Mouse (Mus musculus) neural tube, embryonic 15.5 days (tissue): Measurements from ENCODE around the gene Spon2. TPM values are rescaled to one million over a fixed set of nuclear protein-coding genes. Genes with fewer than 3 reads are reported as not detected.

Experiments used
- ATAC-seq: fragments of 200-750 bp; cut with Nextera tagmentation; 2 replicates; pipeline ENCODE4 v1.8.0; 2017; ENCODE audit warnings: mild to moderate bottlenecking, moderate TSS enrichment, moderate library complexity; ENCODE audit not compliant: low FRiP score
- H3K27ac ChIP-seq: fragments of 300-500 bp; sonication (generic); replicated peaks from 2 replicates; pipeline ENCODE4 v1.5.1; 2015; ENCODE audit warnings: mild to moderate bottlenecking, inconsistent platforms
- H3K27me3 ChIP-seq: fragments of 300-500 bp; sonication (generic); replicated peaks from 2 replicates; pipeline ENCODE4 v1.6.1; 2015; ENCODE audit warnings: inconsistent platforms
- H3K36me3 ChIP-seq: fragments of 300-500 bp; sonication (generic); 2 replicates; pipeline ENCODE4 v1.6.1; 2015; ENCODE audit warnings: inconsistent platforms
- H3K4me1 ChIP-seq: fragments of 300-500 bp; sonication (generic); 2 replicates; pipeline ENCODE4 v1.6.1; 2015; ENCODE audit warnings: inconsistent platforms
- H3K4me2 ChIP-seq: fragments of 300-500 bp; sonication (generic); 2 replicates; pipeline ENCODE4 v1.6.1; 2015; ENCODE audit warnings: inconsistent platforms, mild to moderate bottlenecking, moderate library complexity
- H3K4me3 ChIP-seq: fragments of 300-500 bp; sonication (generic); replicated peaks from 2 replicates; pipeline ENCODE4 v1.5.1; 2015; ENCODE audit warnings: mild to moderate bottlenecking, inconsistent platforms
- H3K9ac ChIP-seq: fragments of 300-500 bp; sonication (generic); replicated peaks from 2 replicates; pipeline ENCODE4 v1.6.1; 2015; ENCODE audit warnings: mild to moderate bottlenecking, inconsistent platforms
- H3K9me3 ChIP-seq: fragments of 300-500 bp; sonication (generic); replicated peaks from 2 replicates; pipeline ENCODE4 v1.6.1; 2016; ENCODE audit warnings: inconsistent platforms
- WGBS: fragments of 180-500 bp; shearing (Covaris S2); methylation state at CpG from one replicate; pipeline ENCODE4 v1.1.7; 2015; ENCODE audit warnings: mixed read lengths; 5-methylcytosine and 5-hydroxymethylcytosine counted together
- polyA plus RNA-seq: library from polyadenylated mRNA; unstranded; fragments of >200 nt; fragmentation: Nextera tagmentation; extraction: Ambion mirVana; gene quantifications from 2 replicates; pipeline ENCODE4 v1.2.1, GENCODE M21; 2015

Gene Spon2
- polyA plus RNA-seq, 1 experiment from 2014 or later: 2.8 TPM

DNA sequence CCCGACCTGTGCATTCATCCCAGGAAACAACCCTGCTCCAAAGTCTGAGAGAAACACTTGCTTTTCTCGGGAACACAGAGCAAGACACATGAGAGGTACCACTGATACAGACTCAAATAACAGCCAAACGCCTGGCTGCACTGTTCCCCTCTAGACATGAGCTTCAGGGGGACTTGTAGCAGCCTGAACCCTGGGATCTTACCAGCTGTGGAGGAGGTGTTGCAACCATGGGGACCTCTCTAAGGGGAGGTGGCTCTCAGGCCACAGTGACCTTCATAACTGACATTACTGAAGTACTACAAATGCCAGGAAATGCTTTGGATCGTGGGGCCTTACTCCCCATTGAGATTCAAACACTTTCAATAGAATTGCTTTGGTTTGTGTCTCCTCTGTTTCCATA lies 3.5 kb downstream of the Spon2 start:
- Histone ChIP-seq H3K36me3 (no peaks in the 10 kb centered on the region), H3K4me1 (no peaks in the 10 kb centered on the region), H3K4me2 (no peak overlapping the region), H3K4me3 (no peak overlapping the region), H3K27me3 (no peaks in the 10 kb centered on the region), H3K27ac (no peak overlapping the region), H3K9ac (no peak overlapping the region), H3K9me3 (no peaks in the 10 kb centered on the region)
- WGBS: 77% methylated on average over 4 of the region's 4 CpGs
- no peak for ATAC-seq

DNA sequence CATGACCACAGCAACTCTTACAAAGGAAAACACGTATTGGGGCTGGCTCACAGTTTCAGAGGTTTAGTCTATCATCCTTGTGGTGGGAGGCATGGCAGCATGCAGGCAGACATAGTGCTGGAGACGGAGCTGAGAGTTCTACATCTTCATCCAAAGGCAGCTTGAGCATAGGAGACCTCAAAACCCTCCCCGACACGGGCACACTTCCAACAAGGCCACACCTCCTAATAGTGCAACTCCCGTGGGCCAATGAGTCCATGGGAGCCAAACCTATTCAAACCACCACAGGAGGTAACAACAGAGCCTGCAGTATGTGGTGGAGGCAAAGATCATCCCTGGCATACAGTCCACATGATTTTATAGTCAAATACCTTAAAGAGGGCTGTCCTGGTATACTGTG lies 7.0 kb downstream of the Spon2 start:
- 82% methylated on average over 5 of the region's 5 CpGs for WGBS
- no peak overlapping the region for H3K4me2 ChIP-seq
- H3K27ac ChIP-seq: no peak overlapping the region
- no peak overlapping the region for H3K4me3 ChIP-seq
- no peaks in the 10 kb centered on the region for H3K9me3 ChIP-seq
- no peak for ATAC-seq
- no peaks in the 10 kb centered on the region for H3K4me1 ChIP-seq
- H3K27me3 ChIP-seq: no peaks in the 10 kb centered on the region
- no peak overlapping the region for H3K9ac ChIP-seq
- no peaks in the 10 kb centered on the region for H3K36me3 ChIP-seq

DNA sequence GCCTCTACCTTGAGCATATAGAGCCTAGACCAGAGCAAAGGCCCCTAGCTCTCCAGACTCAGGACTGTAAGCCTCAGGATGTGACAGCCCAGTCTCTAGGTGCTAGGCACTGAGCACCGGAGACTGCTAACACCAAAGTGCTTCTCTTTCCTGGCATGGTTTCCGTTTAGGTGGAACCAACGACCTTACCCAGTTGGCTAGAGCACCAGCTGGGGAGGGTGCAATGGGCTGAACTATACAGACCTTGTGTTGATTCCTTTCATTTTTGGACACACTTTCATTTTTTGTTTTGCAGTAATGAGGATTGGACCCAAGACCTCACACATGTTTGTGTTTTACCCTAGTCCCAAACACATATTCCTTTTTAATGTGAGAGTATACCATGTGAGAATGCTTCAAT lies 7.7 kb downstream of the Spon2 start:
- H3K9me3 ChIP-seq: no peaks in the 10 kb centered on the region
- no peak overlapping the region for H3K4me3 ChIP-seq
- H3K27ac ChIP-seq: no peak overlapping the region
- H3K27me3 ChIP-seq: no peaks in the 10 kb centered on the region
- no peaks in the 10 kb centered on the region for H3K4me1 ChIP-seq
- no peak for ATAC-seq
- WGBS: 91% methylated on average over 3 of the region's 3 CpGs
- H3K4me2 ChIP-seq: no peak overlapping the region
- H3K36me3 ChIP-seq: no peaks in the 10 kb centered on the region
- no peak overlapping the region for H3K9ac ChIP-seq

DNA sequence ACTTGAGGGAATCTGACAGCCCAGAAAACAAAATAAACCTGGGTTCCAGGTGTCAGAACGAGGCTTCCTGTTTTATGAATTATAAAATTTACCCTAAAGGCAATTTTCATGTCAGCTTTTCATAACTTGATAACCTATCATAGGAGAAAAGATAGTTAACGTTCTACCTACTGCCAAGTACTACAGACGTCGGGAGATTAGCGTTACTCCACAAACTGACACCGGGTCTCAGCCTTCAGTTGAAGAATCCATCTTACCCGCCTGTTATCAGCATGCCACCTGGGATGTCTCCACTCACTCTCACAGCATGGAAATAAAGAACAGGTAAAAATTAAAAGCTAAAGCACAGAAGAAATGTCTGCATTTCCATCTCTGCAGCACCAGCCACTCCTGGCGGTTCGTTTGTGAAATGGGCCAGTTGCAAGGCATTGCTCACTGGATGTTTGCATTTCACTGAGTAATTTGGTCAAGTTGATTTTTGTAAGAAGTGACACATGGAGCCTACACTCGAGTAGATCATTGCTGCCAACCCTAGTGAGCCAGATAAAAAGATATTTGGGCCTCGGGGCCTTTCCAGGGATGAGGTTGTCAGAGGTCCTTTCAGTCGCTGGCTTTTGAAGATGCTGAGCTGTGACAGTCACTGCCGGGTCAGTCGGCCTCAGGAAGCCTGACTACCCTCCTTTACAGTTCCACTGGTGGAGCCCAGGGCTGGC lies 9.6 kb downstream of the Spon2 start:
- H3K4me3 ChIP-seq: no peak overlapping the region
- no peaks in the 10 kb centered on the region for H3K27me3 ChIP-seq
- no peaks in the 10 kb centered on the region for H3K4me1 ChIP-seq
- 82% methylated on average over 14 of the region's 14 CpGs for WGBS
- no peak overlapping the region for H3K4me2 ChIP-seq
- H3K36me3 ChIP-seq: no peaks in the 10 kb centered on the region
- no peaks in the 10 kb centered on the region for H3K9me3 ChIP-seq
- no peak for ATAC-seq
- H3K27ac ChIP-seq: no peak overlapping the region
- H3K9ac ChIP-seq: no peak overlapping the region

DNA sequence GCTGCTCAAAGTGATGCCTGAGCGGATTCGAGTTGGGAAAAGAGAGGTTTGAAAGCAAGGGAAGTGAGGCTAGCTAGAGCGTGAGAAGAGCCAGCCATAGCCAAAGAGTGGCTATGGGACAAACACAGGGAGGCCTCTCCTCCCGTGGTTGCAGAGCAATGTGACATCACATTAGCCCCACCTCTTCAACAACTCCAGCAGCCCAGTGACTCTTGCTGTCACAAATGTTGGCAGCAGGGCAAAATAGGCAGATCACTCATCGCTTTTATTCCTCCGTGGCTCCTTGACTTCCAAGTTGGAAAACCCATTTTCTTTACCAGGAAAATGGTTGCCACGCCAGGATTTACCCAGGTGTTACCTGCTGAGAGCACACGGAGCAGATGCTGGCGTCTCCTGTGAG lies 11.1 kb downstream of the Spon2 start:
- Histone ChIP-seq H3K4me1 (no peaks in the 10 kb centered on the region), H3K27ac (no peak overlapping the region), H3K9ac (no peak overlapping the region), H3K27me3 (peaks cover 7% of the 10 kb centered on the region; the same call in 1 of the 2 replicates), H3K9me3 (no peaks in the 10 kb centered on the region), H3K4me2 (no peak overlapping the region), H3K36me3 (no peaks in the 10 kb centered on the region), H3K4me3 (no peak overlapping the region)
- no peak for ATAC-seq
- 62% methylated on average over 9 of the region's 9 CpGs for WGBS

DNA sequence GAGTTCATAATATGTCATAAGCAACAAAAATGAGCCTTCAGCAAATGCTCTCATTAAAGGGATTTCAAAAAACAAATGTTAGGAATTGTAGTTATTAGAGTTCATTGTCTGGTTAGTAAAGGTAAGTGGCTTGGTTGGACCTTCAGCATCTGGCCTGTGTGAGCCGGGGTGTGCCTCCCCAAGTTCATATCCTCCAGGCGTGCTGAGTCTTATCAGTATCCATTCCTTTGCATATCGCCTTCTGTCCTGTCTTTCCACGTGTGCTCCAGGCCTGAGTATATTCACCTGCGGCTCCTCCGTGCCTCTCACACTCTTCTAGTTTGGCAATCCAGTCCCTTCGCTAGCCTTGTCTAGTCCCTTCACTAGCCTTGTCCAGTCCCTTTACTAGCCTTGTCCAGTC lies 11.9 kb downstream of the Spon2 start:
- H3K4me3 ChIP-seq: no peak overlapping the region
- ATAC-seq: no peak
- H3K27me3 ChIP-seq: peaks cover 7% of the 10 kb centered on the region; the same call in 1 of the 2 replicates
- H3K27ac ChIP-seq: no peak overlapping the region
- no peak overlapping the region for H3K4me2 ChIP-seq
- no peaks in the 10 kb centered on the region for H3K36me3 ChIP-seq
- no peaks in the 10 kb centered on the region for H3K9me3 ChIP-seq
- no peaks in the 10 kb centered on the region for H3K4me1 ChIP-seq
- H3K9ac ChIP-seq: no peak overlapping the region
- 89% methylated on average over 7 of the region's 7 CpGs for WGBS

DNA sequence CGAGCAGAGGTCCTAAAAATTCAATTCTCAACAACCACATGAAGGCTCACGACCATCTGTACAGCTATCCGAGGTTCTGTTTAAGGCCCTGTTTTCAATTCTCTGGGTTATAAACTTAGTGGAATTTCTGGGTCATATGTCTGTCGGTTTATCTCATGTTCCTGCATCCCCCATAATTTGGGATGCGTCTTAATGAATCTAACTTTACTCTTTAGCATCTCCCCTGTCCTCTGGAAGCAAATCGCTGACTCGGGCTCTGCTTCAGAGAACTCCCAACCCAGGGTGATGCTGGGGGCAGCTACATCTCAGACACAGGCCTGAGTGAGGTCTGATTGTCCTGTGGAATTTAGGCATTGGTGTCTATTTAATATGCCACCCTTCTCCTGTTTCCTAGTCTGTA lies 14.0 kb downstream of the Spon2 start:
- peaks cover 7% of the 10 kb centered on the region; the same call in 1 of the 2 replicates for H3K27me3 ChIP-seq
- H3K9me3 ChIP-seq: no peaks in the 10 kb centered on the region
- H3K4me1 ChIP-seq: no peaks in the 10 kb centered on the region
- H3K9ac ChIP-seq: no peak overlapping the region
- ATAC-seq: no peak
- H3K4me3 ChIP-seq: no peak overlapping the region
- 77% methylated on average over 7 of the region's 7 CpGs for WGBS
- H3K4me2 ChIP-seq: no peak overlapping the region
- H3K36me3 ChIP-seq: no peaks in the 10 kb centered on the region
- H3K27ac ChIP-seq: no peak overlapping the region

DNA sequence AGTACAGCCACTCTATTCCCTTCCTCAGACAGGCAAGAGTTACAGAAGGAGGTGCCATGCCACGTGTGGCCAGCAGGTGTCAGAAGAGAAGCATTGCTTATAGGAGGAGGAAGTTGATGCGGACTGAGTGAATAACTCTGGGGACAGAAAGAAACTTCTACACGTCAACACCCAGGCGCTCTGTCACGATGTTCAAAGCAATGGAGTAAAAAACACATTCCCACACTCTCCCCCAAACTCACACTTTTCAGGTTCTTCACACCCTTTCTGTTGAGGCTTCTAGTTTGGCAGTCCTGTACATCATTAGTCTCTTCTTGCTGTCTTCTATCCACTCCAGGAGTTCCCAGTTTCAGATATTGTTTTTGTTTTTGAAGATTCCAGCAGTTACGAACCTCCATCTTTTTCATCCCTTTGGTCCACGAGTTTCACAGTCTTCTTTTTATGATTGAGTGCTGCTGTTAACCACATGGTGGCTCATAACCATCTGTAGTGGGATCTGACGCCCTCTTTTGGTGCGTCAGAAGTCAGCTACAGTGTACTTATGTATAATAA lies 14.5 kb downstream of the Spon2 start:
- peak overlapping the region; percentile 29 for H3K4me2 ChIP-seq
- peak; percentile 85 for ATAC-seq
- 21% methylated on average over 9 of the region's 9 CpGs for WGBS

DNA sequence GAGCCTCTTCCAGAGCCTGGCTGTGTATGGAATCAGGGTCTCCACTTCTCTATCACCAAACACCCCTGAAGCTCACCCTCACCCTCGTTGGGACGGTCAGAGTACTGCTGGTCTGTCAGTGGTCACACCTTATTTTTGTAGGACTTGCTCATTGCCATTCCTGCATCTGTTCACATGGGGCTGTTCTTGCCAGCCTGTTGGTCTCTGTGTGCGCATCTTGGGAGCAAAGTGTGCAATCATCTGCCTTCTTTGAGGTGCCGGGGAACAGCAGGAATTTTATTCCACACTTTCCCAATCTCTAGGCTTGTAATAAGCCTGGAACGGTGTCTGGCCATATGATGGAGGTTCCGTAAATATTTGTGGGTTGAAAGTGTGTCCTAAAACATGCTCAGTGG lies 15.1 kb downstream of the Spon2 start:
- Histone ChIP-seq H3K9ac (no peak overlapping the region), H3K36me3 (no peaks in the 10 kb centered on the region), H3K9me3 (no peaks in the 10 kb centered on the region), H3K4me1 (no peaks in the 10 kb centered on the region), H3K4me2 (no peak overlapping the region), H3K27ac (no peak overlapping the region), H3K4me3 (no peak overlapping the region), H3K27me3 (peaks cover 7% of the 10 kb centered on the region; the same call in 1 of the 2 replicates)
- no peak for ATAC-seq
- 87% methylated on average over 6 of the region's 6 CpGs for WGBS

More for the DNA sequence above, 14.5 kb downstream of the Spon2 start:
- peaks cover 7% of the 10 kb centered on the region; the same call in 1 of the 2 replicates for H3K27me3 ChIP-seq
- no peak overlapping the region for H3K9ac ChIP-seq
- no peak overlapping the region for H3K27ac ChIP-seq
- H3K4me1 ChIP-seq: no peaks in the 10 kb centered on the region
- H3K36me3 ChIP-seq: no peaks in the 10 kb centered on the region
- no peak overlapping the region for H3K4me3 ChIP-seq
- no peaks in the 10 kb centered on the region for H3K9me3 ChIP-seq

DNA sequence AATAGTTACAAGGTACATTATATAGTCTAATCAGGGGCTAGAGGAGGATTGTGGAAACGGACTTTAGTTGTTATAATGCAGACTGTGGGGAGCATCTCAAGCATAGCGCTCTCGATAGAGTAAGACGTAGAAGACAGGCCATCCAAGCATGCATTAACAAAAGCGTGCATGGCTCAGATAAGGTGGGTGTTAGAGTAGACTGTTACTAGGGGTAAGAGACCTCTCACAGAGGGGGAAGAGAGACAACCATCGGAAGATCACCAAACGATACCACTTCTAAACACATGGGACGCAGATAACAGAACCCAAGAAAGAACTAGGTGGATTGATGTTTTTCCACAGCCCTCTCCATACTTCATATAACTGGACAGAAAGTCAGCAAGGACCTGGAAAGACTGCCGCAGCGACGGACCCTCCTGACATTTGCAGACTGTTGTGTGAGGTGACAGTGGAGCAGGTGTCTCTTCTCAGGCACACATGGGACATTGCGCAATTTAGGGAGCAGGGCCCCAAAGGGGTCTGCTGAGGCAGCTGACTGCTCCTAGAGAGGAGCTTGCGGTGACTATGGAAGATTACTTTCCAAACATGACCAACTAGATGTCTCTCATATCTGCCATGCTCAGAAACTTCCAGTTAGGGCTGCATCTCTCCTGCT lies 15.6 kb downstream of the Spon2 start:
- no peak for ATAC-seq
- 89% methylated on average over 13 of the region's 13 CpGs for WGBS
- Histone ChIP-seq H3K4me2 (no peak overlapping the region), H3K4me3 (no peak overlapping the region), H3K9me3 (no peaks in the 10 kb centered on the region), H3K27ac (no peak overlapping the region), H3K36me3 (no peaks in the 10 kb centered on the region), H3K4me1 (no peaks in the 10 kb centered on the region), H3K27me3 (peaks cover 7% of the 10 kb centered on the region; the same call in 1 of the 2 replicates), H3K9ac (no peak overlapping the region)

DNA sequence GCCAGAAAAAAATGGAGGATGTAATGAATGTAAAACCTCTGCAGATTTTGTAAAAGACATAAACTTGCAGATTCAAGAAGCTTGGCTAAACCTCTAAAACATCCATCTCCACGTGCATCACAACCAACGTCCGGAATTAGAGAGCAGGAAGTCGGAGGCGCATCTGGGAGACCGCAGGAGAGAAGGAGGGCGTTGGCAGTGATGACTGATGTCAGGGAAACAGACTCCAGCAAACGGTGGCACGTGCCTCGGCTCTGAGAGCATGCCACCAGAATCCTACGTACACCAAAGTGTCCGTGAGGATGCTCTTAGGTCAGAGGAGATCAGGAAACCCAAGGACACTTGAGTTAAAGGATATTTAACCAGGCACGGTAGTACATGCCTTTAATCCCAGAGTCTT lies 16.6 kb downstream of the Spon2 start:
- Histone ChIP-seq H3K36me3 (no peaks in the 10 kb centered on the region), H3K27me3 (peaks cover 7% of the 10 kb centered on the region; the same call in 1 of the 2 replicates), H3K4me3 (no peak overlapping the region), H3K4me2 (no peak overlapping the region), H3K27ac (no peak overlapping the region), H3K4me1 (no peaks in the 10 kb centered on the region), H3K9me3 (no peaks in the 10 kb centered on the region), H3K9ac (no peak overlapping the region)
- ATAC-seq: no peak
- 73% methylated on average over 13 of the region's 13 CpGs for WGBS

DNA sequence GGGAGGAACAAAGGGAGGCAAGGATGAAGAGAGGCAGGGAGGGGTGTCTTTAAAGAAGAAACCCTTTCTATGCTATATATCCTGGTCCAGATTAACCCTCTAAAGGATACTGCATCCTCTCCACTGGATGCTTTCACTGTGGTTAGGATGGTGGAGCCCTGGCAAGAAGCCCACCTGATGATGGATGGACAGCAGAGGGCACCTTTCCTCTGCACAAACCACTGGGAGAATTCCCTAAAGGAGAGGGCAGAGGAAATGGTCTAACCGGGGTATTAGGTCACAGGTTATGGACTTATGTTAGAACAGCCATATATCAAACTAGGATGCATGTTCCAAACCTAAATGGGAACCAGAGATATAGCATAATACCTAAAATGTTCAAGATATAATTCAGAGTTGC lies 18.2 kb downstream of the Spon2 start:
- 61% methylated on average over 1 of the region's 1 CpGs for WGBS
- Histone ChIP-seq H3K4me3 (no peak overlapping the region), H3K9ac (no peak overlapping the region), H3K27ac (no peak overlapping the region), H3K4me1 (no peaks in the 10 kb centered on the region), H3K9me3 (no peaks in the 10 kb centered on the region), H3K36me3 (no peaks in the 10 kb centered on the region), H3K27me3 (peaks cover 7% of the 10 kb centered on the region; the same call in 1 of the 2 replicates), H3K4me2 (no peak overlapping the region)
- no peak for ATAC-seq
